Mouse (Mus musculus): ENCODE measurements around the gene Dennd6b.

DNA sequence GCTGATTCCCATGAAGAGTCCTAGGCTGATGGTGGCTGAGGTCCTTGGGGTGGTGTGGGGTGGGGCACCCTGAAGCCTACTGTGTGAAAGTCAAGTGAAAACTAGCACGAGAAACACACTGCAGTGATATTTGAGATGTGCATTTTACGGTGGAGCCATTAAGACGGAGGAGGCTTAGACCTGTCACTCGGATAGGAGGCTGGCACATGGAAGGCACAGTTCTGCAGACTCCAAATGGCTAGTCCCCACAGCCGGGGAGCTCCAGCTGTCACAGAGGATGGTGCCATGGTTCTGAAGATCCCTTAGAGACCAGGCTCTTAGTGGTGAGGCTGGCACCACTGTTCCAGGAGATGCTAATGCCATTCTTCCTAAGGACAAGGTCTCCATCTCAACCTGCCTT is 13.5 kb downstream of the Dennd6b start:
- TF ChIP-seq EP300 (IDR thresholded peaks at IDR 0.05; ENCODE audit: insufficient read depth, low read depth, low read length) (no peak), CTCF (IDR thresholded peaks at IDR 0.05; ENCODE audit: low read depth, low read length) (no peak)
